26 mouse cellular contexts compared by ENCODE assay signal in the genomic region with DNA sequence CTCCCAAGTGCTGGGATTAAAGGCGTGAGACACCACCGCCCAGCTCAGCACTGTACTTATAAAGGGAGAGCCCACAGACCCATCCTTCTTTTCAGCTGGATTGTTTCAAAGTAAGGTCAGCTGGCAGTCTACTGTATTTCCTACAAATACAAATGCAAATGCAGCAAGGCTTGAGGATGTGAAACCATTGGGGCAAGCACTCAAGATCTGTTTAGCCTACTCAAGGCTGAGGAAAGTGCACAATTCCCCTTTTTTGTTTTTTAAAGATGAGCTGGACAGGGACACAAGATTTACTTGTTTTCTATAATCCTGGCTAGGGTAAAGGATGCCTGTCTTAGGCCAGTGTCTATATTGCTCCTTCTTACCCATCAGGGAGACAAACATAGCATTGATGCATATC.
"Had no signal": no experiment of that assay in that cellular context is flagged by ENCODE, and none has a peak within 500 bp of the region (broad histone marks: within the 10 kb centered on the region; RNA-seq: fewer than 3 reads in every experiment).

No protein-coding gene starts in this region.

- H3K27me3 ChIP-seq: liver, embryonic 13.5 days; liver, embryonic 15.5 days; lung, embryonic 15.5 days; megakaryocyte, embryonic 14.5 days; midbrain, embryonic 13.5 days; midbrain, embryonic 15.5 days; neural tube, embryonic 13.5 days; neural tube, embryonic 15.5 days; stomach, embryonic 15.5 days had no signal

- H3K4me2 ChIP-seq: liver, embryonic 13.5 days; liver, embryonic 15.5 days; lung, embryonic 15.5 days; midbrain, embryonic 11.5 days; midbrain, embryonic 13.5 days; midbrain, embryonic 15.5 days; neural tube, embryonic 13.5 days; neural tube, embryonic 15.5 days; stomach, embryonic 15.5 days had no signal

- H3K9ac ChIP-seq: liver, embryonic 13.5 days; liver, embryonic 15.5 days; liver, postnatal 0 days; lung, embryonic 15.5 days; midbrain, embryonic 13.5 days; midbrain, embryonic 15.5 days; neural tube, embryonic 13.5 days; neural tube, embryonic 15.5 days; stomach, embryonic 15.5 days had no signal

- H3K4me3 ChIP-seq: liver, embryonic 13.5 days; liver, embryonic 15.5 days; lung, embryonic 15.5 days; megakaryocyte, embryonic 14.5 days; midbrain, embryonic 13.5 days; midbrain, embryonic 15.5 days; myocyte; neural tube, embryonic 13.5 days; neural tube, embryonic 15.5 days; stomach, embryonic 15.5 days had no signal

- ATAC-seq: liver, postnatal 0 days; lung, postnatal 0 days; midbrain, embryonic 13.5 days; midbrain, embryonic 15.5 days had no signal

- H3K27ac ChIP-seq: liver, embryonic 13.5 days; liver, embryonic 15.5 days; lung, embryonic 15.5 days; macrophage; midbrain, embryonic 13.5 days; midbrain, embryonic 15.5 days; neural tube, embryonic 13.5 days; neural tube, embryonic 15.5 days; stomach, embryonic 15.5 days; stomach, postnatal 0 days had no signal

- H3K4me1 ChIP-seq: liver, embryonic 13.5 days; liver, embryonic 15.5 days; lung, embryonic 15.5 days; midbrain, embryonic 13.5 days; midbrain, embryonic 15.5 days; neural tube, embryonic 13.5 days; neural tube, embryonic 15.5 days; stomach, embryonic 15.5 days had no signal

- DNase-seq: liver, embryonic 13.5 days; liver, postnatal 0 days; lung, adult 2 months; lung, postnatal 14 days; lung, postnatal 36 days; retina, postnatal 1 day; right cerebral cortex, adult 18-20 months; right cerebral cortex, postnatal 25 days; right cerebral cortex, postnatal 4 days; spleen, adult 18-20 months; thymus, adult 2 months; thymus, postnatal 14 days; thymus, postnatal 36 days had no signal

- H3K9me3 ChIP-seq: liver, embryonic 13.5 days; liver, embryonic 15.5 days; lung, embryonic 15.5 days; megakaryocyte, embryonic 14.5 days; midbrain, embryonic 13.5 days; midbrain, embryonic 15.5 days; neural tube, embryonic 13.5 days; neural tube, embryonic 15.5 days; stomach, embryonic 15.5 days had no signal

- H3K36me3 ChIP-seq: liver, embryonic 13.5 days; liver, embryonic 15.5 days; lung, embryonic 15.5 days; midbrain, embryonic 13.5 days; midbrain, embryonic 15.5 days; neural tube, embryonic 13.5 days; neural tube, embryonic 15.5 days; stomach, embryonic 15.5 days had no signal
